Mouse (Mus musculus): Measurements from ENCODE around the gene Atxn1. TPM values are rescaled to one million over a fixed set of nuclear protein-coding genes. Genes with fewer than 3 reads are reported as not detected.

Atxn1 gene
- total RNA-seq, 2 experiments from 2014 or later: 47.6 to 49.1 TPM

- DNase-seq (ENCODE audit: low spot score in 2 of 2): no peak
These were observed 327.5 kb downstream of the Atxn1 start for GRCm38 (mm10) chr13:45637324-45637723.

DNA sequence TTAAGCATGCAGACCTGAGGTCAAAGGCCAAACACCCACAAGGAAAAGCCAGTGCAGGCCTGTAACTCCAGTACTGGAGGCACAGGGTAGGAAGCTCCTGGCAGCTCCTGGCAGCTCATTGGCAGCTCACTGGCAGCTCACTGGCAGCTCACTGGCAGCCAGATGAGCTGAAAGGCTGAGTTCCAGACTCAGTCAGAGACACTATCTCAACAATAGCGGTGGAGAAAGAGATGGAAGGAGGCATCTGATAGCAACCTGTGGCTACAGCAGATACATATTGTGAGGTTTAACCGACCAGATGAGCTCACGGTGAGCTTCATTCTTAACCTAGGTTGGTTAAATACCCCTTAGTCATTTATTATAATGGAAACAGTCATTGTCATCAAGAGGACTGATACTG, 328.4 kb downstream of the Atxn1 start:
- DNase-seq (ENCODE audit: low spot score in 2 of 2): no peak

GRCm38 (mm10) chr13:45633918-45634317, 330.9 kb downstream of the Atxn1 start:
- DNase-seq (ENCODE audit: low spot score in 2 of 2): no peak

GRCm38 (mm10) chr13:45632133-45632532, 332.7 kb downstream of the Atxn1 start:
- DNase-seq (ENCODE audit: low spot score in 2 of 2): no peak

- DNase-seq (ENCODE audit: low spot score in 2 of 2): no peak
These were observed 334.1 kb downstream of the Atxn1 start for GRCm38 (mm10) chr13:45630518-45631290.

GRCm38 (mm10) chr13:45629750-45630149, 335.1 kb downstream of the Atxn1 start:
- DNase-seq (ENCODE audit: low spot score in 2 of 2): no peak

DNA sequence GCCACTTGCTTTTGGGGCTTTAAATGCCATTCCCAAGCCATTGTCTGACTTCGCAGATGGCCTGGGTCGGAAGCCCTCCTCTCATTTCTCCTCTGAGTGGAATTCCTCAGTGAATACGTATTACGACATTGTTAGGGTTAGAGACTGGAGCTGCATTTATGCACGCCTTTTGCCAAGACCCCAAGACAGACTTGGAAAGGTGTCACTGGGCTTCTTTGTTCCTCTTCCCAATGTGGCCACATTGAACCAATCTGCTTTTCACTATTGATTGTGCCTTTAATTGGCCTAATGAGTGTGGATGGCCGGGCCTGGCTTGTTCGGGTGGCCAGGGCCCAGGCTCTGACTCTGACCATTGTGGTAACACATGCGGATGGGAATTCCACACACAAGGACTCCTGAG, 336.5 kb downstream of the Atxn1 start:
- no peak for DNase-seq (ENCODE audit: low spot score in 2 of 2)

GRCm38 (mm10) chr13:45627206-45627751, 337.5 kb downstream of the Atxn1 start:
- DNase-seq (ENCODE audit: low spot score in 2 of 2): no peak

DNA sequence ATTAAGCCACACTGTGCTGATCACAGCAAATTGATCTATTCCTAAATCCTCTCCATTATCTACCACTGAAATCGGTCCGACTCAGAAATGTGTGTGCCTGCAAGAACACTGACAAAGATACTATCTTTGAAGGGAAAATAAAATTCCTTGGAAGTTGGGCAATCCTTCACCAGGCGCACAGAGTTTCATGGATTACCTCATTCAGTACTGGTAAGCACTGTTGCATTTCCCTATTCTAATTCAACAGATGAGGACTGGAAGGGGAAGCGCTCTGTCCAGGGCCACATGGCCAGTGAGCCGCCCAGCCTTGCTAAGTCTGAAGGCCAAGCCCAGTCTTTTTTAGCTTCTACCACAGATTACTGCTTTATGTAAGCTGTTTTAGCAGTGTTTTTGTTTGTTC, 339.1 kb downstream of the Atxn1 start:
- DNase-seq (ENCODE audit: low spot score in 2 of 2): no peak

DNA sequence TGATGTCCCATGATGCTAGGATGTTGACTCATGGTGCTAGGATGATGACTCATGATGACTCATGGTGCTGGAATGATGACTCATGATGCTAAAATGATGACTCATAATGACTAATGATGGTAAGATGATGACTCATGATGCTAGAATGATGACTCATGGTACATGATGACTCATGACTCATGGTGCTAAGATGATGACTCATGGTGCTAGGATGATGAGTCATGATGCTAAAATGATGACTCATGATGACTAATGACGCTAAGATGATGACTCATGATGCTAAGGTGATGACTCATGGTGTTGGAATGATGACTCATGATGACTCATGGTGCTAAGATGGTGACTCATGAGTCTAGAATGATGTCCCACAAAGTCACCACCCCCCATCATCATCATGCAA, 341.0 kb downstream of the Atxn1 start:
- no peak for DNase-seq (ENCODE audit: low spot score in 2 of 2)

DNA sequence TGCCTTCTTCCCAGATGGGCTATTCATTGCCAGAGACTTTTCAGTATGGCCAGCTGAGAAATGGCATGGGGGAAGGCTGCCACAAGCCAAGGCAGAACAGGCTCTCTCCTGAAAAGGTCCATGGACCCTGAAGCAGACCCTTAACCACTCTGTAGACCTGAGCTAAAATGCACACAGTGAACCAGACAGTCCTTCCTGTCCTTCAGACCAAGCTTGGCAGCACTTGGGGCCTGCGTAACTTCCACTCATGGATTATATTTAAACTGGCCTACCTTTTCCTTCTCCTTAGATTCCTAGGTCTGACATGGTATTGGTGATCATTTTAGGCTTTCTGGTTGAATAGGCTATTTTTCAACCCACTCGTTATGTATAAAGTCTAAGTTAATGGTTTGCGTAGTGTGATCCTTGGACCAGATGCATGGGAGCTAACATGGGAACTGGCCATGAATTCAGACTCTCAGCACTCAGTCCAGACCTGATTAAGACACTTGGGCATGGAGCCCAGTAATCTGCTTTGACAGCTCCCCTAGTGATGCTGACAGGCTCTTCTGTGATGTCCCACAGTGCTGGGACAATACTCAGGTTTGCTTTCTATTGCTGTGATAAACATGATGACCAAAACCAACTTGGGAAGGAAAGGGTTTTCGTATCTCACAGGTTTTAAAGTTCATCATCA, 341.8 kb downstream of the Atxn1 start:
- no peak for DNase-seq (ENCODE audit: low spot score in 2 of 2)

GRCm38 (mm10) chr13:45620687-45621086, 344.1 kb downstream of the Atxn1 start:
- DNase-seq (ENCODE audit: low spot score in 2 of 2): no peak

DNA sequence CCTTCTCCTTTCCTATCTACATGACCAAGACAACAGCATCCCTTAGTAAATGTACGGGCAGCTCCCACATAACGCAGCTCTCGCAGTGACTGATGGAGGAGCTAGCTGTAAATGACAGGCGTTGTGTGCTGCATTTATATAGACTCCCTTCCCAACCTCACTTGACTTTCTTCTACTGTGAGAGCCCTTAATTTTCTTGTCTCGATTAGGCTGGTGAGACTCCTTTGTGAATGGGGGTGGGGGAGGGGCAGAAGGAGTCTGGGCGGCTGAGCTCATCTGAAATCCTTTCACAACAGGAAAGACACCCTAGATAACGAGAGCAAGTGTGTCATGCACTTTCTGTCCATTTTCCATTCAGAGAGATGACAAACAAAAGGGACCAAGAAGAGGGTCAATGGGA, 344.5 kb downstream of the Atxn1 start:
- DNase-seq (ENCODE audit: low spot score in 2 of 2): no peak

DNA sequence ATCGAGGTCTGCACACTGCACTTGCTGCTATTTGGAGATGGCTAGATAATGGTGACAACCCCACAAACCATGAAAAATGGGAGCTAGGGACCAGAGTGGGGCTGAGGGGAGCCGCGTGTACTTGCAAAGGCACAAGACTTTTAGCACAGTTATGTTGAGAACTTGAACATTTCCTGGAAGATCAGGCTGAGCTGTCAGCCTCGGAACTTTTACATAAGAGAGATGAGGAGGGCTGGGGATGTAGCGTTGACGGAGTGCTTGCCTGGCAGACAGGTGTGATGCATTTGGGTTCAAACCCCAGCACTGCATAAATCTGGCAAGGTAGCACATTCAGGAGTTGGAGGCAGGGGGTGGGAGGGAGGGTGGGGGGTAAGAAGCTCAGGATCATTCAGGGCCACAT, 346.8 kb downstream of the Atxn1 start:
- no peak for DNase-seq (ENCODE audit: low spot score in 2 of 2)

GRCm38 (mm10) chr13:45614762-45615161, 350.0 kb downstream of the Atxn1 start:
- no peak for DNase-seq (ENCODE audit: low spot score in 2 of 2)

GRCm38 (mm10) chr13:45613346-45613745, 351.5 kb downstream of the Atxn1 start:
- no peak for DNase-seq (ENCODE audit: low spot score in 2 of 2)

DNA sequence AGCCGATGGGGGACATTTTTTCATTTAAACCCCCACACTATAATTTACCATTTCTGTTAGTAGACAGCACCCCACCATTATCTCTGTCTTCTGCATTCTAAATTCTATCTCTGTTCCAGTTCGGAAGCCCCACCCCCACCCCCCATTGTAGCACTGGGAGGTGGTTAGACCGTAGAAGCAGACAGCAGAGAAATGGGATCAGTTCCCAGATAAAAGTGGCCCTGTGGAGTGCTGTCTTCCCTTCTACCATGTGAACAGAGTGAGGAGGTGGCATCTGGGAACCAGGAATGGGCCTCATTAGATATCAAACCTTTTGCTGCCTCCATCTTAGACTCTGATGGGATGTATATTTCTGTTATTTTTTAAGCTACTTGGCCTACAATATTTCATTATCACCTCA, 353.3 kb downstream of the Atxn1 start:
- DNase-seq (ENCODE audit: low spot score in 2 of 2): no peak

DNA sequence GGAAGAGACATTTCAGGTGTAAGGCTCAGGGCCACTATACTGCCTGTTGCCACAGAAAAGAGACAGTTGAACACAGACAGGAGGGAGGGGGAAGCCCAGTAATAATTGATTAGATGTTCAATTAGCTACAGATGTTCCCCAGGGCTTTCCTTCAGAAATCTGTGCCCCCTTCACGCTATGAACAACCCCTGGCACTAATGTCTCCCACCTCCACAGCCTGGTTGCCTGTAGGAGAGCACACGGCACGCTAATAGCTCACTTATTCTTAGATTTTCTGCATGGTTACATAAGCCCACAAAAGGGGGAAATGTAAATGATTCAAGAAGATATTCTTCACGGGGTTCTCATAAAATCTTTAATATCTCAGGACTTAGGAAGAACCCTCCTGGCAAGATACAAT, 355.3 kb downstream of the Atxn1 start:
- no peak for DNase-seq (ENCODE audit: low spot score in 2 of 2)

- DNase-seq (ENCODE audit: low spot score in 2 of 2): no peak
These were observed 356.2 kb downstream of the Atxn1 start for GRCm38 (mm10) chr13:45608593-45608992.

DNA sequence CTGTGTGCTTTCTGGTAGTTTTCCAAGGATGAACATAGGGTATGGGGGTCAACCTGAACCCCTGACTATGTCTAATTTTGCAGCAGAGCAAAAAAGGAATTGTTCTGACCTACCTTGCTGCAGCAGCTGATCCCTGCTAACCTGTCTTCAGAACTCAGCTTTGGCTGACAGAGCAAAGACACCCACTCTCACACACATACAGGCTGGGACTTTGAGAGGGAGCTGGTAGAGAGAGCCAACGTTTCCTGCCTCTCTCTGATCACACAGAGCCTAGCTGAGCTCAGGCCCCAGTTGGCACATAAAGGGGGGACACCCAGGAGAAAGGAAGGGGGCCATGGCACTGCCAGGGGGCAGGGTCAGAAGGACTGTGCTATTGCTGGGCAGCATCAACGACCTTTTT, 356.9 kb downstream of the Atxn1 start:
- no peak for DNase-seq (ENCODE audit: low spot score in 2 of 2)

DNA sequence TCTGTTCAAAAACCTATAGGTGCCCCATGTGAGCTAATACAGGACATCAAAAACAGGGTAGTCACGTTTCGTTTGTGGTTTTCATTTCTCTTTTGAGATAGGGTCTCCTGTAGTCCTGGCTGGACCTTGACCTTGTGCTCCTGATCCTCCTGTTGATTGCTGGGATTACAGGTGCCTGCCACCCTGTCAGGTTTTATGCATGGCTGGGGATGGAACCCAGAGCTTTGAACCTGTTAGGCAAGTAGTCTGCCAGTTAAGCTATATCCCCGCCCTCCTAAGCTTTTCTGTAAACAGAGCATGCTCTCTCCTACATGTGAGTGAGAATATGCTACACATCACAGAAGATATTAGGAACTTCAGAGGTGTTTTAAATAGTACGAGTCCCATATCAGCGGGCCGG, 361.2 kb downstream of the Atxn1 start:
- DNase-seq (ENCODE audit: low spot score in 2 of 2): no peak

- no peak for DNase-seq (ENCODE audit: low spot score in 2 of 2)
These were observed 364.4 kb downstream of the Atxn1 start for GRCm38 (mm10) chr13:45600443-45600842.

DNA sequence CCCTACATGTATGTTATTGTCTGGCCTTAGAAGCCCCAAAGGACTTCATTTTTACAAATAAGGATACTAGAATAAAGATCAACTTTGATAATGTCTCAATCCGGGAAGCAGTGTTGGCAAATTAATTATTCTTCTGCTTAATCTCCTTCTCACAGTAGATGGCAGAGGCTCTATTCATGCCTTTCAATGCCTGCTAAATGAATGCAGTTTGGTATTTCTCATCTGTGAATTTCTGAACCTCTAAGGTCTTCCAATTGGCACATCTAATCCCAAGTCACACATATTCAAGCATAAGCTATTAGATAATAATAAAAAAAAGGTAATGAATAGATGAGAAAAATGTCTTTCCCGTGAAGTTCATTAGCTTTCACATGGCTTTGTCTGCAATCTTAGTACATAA, 365.0 kb downstream of the Atxn1 start:
- DNase-seq (ENCODE audit: low spot score in 2 of 2): no peak

Measured in adrenal gland, postnatal 4 days (tissue).